Comparison of ENCODE assay signal across 8 mouse cellular contexts in the genomic region with DNA sequence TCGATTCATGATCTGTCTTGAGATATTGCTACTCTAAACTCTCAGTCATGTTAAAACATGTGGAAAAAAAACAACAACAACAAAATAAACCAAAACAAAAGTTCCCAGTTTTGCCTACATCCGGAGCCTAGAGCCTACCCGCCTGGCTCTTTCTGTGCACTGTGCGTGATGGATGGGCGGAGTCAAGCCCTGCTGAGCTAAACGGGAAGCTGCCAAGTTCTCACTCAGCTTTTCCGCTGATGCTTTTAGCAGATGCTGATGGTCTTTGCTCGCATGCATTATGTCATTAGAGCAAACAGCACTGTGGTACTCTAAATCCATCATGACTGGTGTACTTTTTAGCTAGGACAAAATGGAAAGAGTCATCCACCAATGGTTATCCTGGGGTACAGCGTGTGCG. TPM values are rescaled to one million over a fixed set of nuclear protein-coding genes. Genes with fewer than 3 reads are reported as not detected.
DNase-seq lines count a peak whose midpoint lies in the region; ATAC-seq lines count a peak whose summit lies in the region.

No protein-coding gene starts in this region.

- no peak overlapping the region for H3K9ac ChIP-seq in embryonic facial prominence, embryonic 12.5 days
- H3K9ac ChIP-seq in heart, embryonic 12.5 days, result no peak overlapping the region
- no peak overlapping the region for H3K9ac ChIP-seq in midbrain, embryonic 15.5 days

- H3K9me3 ChIP-seq in embryonic facial prominence, embryonic 12.5 days, result no peaks in the 10 kb centered on the region
- no peaks in the 10 kb centered on the region for H3K9me3 ChIP-seq in heart, embryonic 12.5 days (replicated peaks)
- H3K9me3 ChIP-seq in midbrain, embryonic 15.5 days, result no peaks in the 10 kb centered on the region

- no peak overlapping the region for H3K4me3 ChIP-seq in embryonic facial prominence, embryonic 12.5 days
- H3K4me3 ChIP-seq in heart, embryonic 12.5 days, result no peak overlapping the region
- no peak overlapping the region for H3K4me3 ChIP-seq in midbrain, embryonic 15.5 days

- peak overlapping the region; percentile 29 for H3K4me2 ChIP-seq in embryonic facial prominence, embryonic 12.5 days (replicated peaks)
- peak overlapping the region; percentile 48 for H3K4me2 ChIP-seq in heart, embryonic 12.5 days
- H3K4me2 ChIP-seq in midbrain, embryonic 15.5 days, result peak overlapping the region; percentile 27; the same call in 1 of the 2 replicates

- no peaks in the 10 kb centered on the region for H3K4me1 ChIP-seq in embryonic facial prominence, embryonic 12.5 days
- 0 out of 2 replicates have a peak, but pooled peaks cover 3% of the 10 kb centered on the region for H3K4me1 ChIP-seq in heart, embryonic 12.5 days (replicated peaks)
- no peaks in the 10 kb centered on the region for H3K4me1 ChIP-seq in midbrain, embryonic 15.5 days

- ATAC-seq in embryonic facial prominence, embryonic 12.5 days (ENCODE audit: insufficient number of reproducible peaks, insufficient read depth, low FRiP score, low TSS enrichment), result no peak
- ATAC-seq in heart, embryonic 12.5 days (ENCODE audit: insufficient number of reproducible peaks, low FRiP score), result no peak
- no peak for ATAC-seq in midbrain, embryonic 15.5 days (replicated peaks)

- H3K36me3 ChIP-seq in embryonic facial prominence, embryonic 12.5 days, result no peaks in the 10 kb centered on the region
- H3K36me3 ChIP-seq in heart, embryonic 12.5 days, result no peaks in the 10 kb centered on the region
- no peaks in the 10 kb centered on the region for H3K36me3 ChIP-seq in midbrain, embryonic 15.5 days (replicated peaks)

- DNase-seq in layer of hippocampus, postnatal 10 days (ENCODE audit: low spot score in 2 of 2), result peak; percentile 20 to 28
- DNase-seq in layer of hippocampus, postnatal 14 days (ENCODE audit: low spot score in 2 of 2), result no peak
- peak; percentile 31 to 35 for DNase-seq in kidney, postnatal 36 days
- DNase-seq in right cerebral cortex, adult 2 months (ENCODE audit: low spot score in 2 of 2), result no peak
- DNase-seq in cerebellum, adult 11 months, result no peak

- H3K27me3 ChIP-seq in embryonic facial prominence, embryonic 12.5 days, result no peaks in the 10 kb centered on the region
- H3K27me3 ChIP-seq in heart, embryonic 12.5 days (replicated peaks), result no peaks in the 10 kb centered on the region
- H3K27me3 ChIP-seq in midbrain, embryonic 15.5 days (replicated peaks), result no peaks in the 10 kb centered on the region

- no peak overlapping the region for H3K27ac ChIP-seq in embryonic facial prominence, embryonic 12.5 days
- H3K27ac ChIP-seq in heart, embryonic 12.5 days (ENCODE audit: poor library complexity, severe bottlenecking), result no peak overlapping the region
- no peak overlapping the region for H3K27ac ChIP-seq in midbrain, embryonic 15.5 days

- 40% methylated on average over 10 of the region's 10 CpGs for WGBS in embryonic facial prominence, embryonic 12.5 days
- WGBS in heart, embryonic 12.5 days, result 33% methylated on average over 10 of the region's 10 CpGs
- WGBS in midbrain, embryonic 15.5 days, result 41% methylated on average over 10 of the region's 10 CpGs

RNA-seq across cellular contexts. Expression of a gene that starts 20.6 kb away (rescaled TPM):
- total RNA-seq in layer of hippocampus, postnatal 10 days (2021), result 10 to 100 TPM; 10.2 to 10.9 TPM
- 10 to 100 TPM; 10.8 to 10.9 TPM for total RNA-seq in layer of hippocampus, postnatal 14 days (2021)
- polyA plus RNA-seq in embryonic facial prominence, embryonic 12.5 days (2016; fragmentation: Nextera tagmentation; extraction: Ambion mirVana), result 20.9 and 21.1 TPM in 2 replicates
- polyA plus RNA-seq in heart, embryonic 12.5 days (2016; fragmentation: Nextera tagmentation; extraction: Ambion mirVana), result 12.5 and 12.8 TPM in 2 replicates
- polyA plus RNA-seq in midbrain, embryonic 15.5 days (2015; fragmentation: Nextera tagmentation; extraction: Ambion mirVana), result 15.1 and 17.2 TPM in 2 replicates

RNA-seq across cellular contexts. Expression of a gene that starts 48.6 kb away (rescaled TPM):
- total RNA-seq in layer of hippocampus, postnatal 10 days (2021), result 100 to 1,000 TPM; 149 to 165 TPM
- total RNA-seq in layer of hippocampus, postnatal 14 days (2021), result 100 to 1,000 TPM; 152 to 155 TPM
- polyA plus RNA-seq in embryonic facial prominence, embryonic 12.5 days (2016; fragmentation: Nextera tagmentation; extraction: Ambion mirVana), result 16.5 and 17.1 TPM in 2 replicates
- polyA plus RNA-seq in heart, embryonic 12.5 days (2016; fragmentation: Nextera tagmentation; extraction: Ambion mirVana), result 11.9 and 13.2 TPM in 2 replicates
- polyA plus RNA-seq in midbrain, embryonic 15.5 days (2015; fragmentation: Nextera tagmentation; extraction: Ambion mirVana), result 31.1 and 31.2 TPM in 2 replicates

Comparison
In these comparisons a context has a peak if more than half of its experiments do, and no peak if none do; other contexts are left out.
1. DNase-seq: peak in layer of hippocampus, postnatal 10 days (2 of 2) and kidney, postnatal 36 days (2 of 2); none in layer of hippocampus, postnatal 14 days (0 of 2), right cerebral cortex, adult 2 months (0 of 2) and cerebellum, adult 11 months (single experiment).
2. Peak in every context shown above with its lines, with median percentiles within 50 percentile points of each other: H3K4me2 ChIP-seq.